Mouse (Mus musculus): ENCODE results near the gene Plcb3. TPM values are rescaled to one million over a fixed set of nuclear protein-coding genes. Genes with fewer than 3 reads are reported as not detected.

Gene Plcb3
- polyA plus RNA-seq, 1 experiment from 2014 or later = 17.2 TPM

DNA sequence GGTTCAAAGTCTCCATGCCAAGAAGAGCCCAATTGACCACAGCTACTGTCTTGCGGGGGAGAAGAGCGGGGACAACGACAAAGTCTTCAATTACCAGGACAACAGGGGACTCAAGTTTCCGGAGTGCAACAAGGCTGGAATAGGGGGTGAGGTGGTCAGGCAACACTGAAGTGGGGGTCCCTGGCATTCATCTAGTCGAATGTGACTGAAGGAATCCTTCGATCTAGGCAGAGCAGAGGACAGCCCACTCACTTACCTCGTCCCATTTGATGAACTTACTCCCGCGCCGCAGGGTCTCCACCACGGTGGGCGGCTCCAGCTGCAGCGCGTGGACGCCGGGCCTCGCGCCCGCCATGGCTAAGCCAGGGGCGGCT is 7.0 kb downstream of the Plcb3 start:
- H3K27me3 ChIP-seq (ENCODE audit: control insufficient read depth, insufficient read depth, low read length) = no peaks in the 10 kb centered on the region
- peaks cover 13% of the 10 kb centered on the region for H3K36me3 ChIP-seq (ENCODE audit: control insufficient read depth, insufficient read depth, low read length)
- 0 out of 2 replicates have a peak overlapping the region, but pooled peaks have one; percentile 3 for H3K27ac ChIP-seq (ENCODE audit: low read depth, low read length)
- H3K4me2 ChIP-seq = peak overlapping the region; percentile 67
- peak overlapping the region; percentile 83 for H3K9ac ChIP-seq (ENCODE audit: low read depth, low read length)
- H3K4me1 ChIP-seq (ENCODE audit: control insufficient read depth, insufficient read depth, low read length) = peaks cover 37% of the 10 kb centered on the region
- under 1% methylated on average over 20 of the region's 20 CpGs for WGBS (ENCODE audit: insufficient replicate concordance)
- peak overlapping the region; percentile 72 for H3K4me3 ChIP-seq (ENCODE audit: low read depth, low read length)
- ATAC-seq (replicated peaks; ENCODE audit: insufficient number of reproducible peaks, low FRiP score, low TSS enrichment) = no peak
- H3K9me3 ChIP-seq (replicated peaks; ENCODE audit: control insufficient read depth, low read length) = no peaks in the 10 kb centered on the region

DNA sequence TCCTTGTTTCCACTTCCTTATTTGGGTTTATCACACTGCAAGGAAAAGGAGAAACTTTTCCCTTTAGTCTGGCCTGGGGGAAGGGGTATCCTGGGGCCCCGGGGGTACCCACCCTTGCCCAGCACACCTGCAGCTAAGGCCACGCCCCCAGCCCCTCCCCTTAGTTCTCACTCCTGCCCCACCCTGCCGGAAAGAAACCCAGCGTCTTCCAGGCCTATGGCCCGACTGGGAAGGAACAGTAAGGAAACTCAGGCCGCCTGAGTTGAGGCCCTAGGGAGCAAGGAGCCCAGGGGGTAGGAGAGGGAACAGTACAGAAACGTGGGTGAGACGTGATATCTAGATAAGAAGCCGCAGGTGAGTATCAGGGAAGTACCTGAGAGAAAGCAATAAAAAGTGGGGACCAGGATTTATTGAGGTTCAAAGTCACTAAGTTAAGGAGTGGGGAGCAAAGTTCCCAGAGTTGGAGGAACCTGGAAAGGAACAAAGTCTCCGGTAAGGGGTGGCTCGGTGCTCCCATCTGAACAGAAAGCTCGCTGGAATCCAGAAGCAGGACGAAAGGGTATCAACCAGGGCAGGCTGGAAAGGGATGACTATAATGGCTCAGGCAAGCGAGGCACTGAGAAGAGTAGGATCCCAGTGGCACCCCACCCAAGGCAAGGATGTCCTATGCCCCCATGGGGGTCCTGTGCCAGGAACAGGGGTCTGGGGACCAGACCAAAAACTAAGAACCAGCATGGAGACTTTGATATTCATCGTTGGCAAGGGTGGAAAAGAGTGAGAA is 7.6 kb downstream of the Plcb3 start:
- Histone ChIP-seq H3K9me3 (replicated peaks; ENCODE audit: control insufficient read depth, low read length) (no peaks in the 10 kb centered on the region), H3K4me3 (ENCODE audit: low read depth, low read length) (peak overlapping the region; percentile 72), H3K27me3 (ENCODE audit: control insufficient read depth, insufficient read depth, low read length) (no peaks in the 10 kb centered on the region), H3K9ac (ENCODE audit: low read depth, low read length) (peak overlapping the region; percentile 83), H3K27ac (ENCODE audit: low read depth, low read length) (no peak overlapping the region), H3K4me2 (peak overlapping the region; percentile 67), H3K4me1 (ENCODE audit: control insufficient read depth, insufficient read depth, low read length) (peaks cover 33% of the 10 kb centered on the region), H3K36me3 (ENCODE audit: control insufficient read depth, insufficient read depth, low read length) (peaks cover 16% of the 10 kb centered on the region)
- no peak for ATAC-seq (replicated peaks; ENCODE audit: insufficient number of reproducible peaks, low FRiP score, low TSS enrichment)
- 12% methylated on average over 15 of the region's 15 CpGs for WGBS (ENCODE audit: insufficient replicate concordance)

DNA sequence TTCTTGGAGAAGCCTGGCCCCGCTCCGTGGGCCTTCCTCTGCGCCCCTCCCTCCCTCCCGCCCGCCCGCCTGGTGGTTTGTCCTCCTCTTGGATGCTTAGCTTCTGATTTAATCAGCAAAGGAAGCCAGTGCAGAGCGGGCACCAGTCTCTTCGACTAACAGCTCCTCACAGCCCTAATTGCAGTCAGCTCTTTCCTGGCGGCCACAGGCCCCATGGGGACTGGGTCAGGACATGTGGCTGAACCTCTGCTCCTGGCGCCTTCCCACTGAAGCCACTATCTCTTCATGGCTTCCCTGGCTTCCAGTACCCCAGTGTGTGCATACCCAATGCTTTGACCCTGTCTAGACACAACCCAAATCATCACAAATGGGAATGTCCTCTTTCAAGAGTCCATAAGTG is 19.8 kb downstream of the Plcb3 start:
- Histone ChIP-seq H3K27me3 (ENCODE audit: control insufficient read depth, insufficient read depth, low read length) (no peaks in the 10 kb centered on the region), H3K9me3 (replicated peaks; ENCODE audit: control insufficient read depth, low read length) (no peaks in the 10 kb centered on the region), H3K36me3 (ENCODE audit: control insufficient read depth, insufficient read depth, low read length) (peaks cover 20% of the 10 kb centered on the region), H3K27ac (ENCODE audit: low read depth, low read length) (no peak overlapping the region), H3K4me3 (ENCODE audit: low read depth, low read length) (no peak overlapping the region), H3K4me2 (no peak overlapping the region), H3K9ac (ENCODE audit: low read depth, low read length) (no peak overlapping the region), H3K4me1 (ENCODE audit: control insufficient read depth, insufficient read depth, low read length) (peaks cover 26% of the 10 kb centered on the region)
- no peak for ATAC-seq (replicated peaks; ENCODE audit: insufficient number of reproducible peaks, low FRiP score, low TSS enrichment)
- WGBS (ENCODE audit: insufficient replicate concordance) = 78% methylated on average over 10 of the region's 10 CpGs

DNA sequence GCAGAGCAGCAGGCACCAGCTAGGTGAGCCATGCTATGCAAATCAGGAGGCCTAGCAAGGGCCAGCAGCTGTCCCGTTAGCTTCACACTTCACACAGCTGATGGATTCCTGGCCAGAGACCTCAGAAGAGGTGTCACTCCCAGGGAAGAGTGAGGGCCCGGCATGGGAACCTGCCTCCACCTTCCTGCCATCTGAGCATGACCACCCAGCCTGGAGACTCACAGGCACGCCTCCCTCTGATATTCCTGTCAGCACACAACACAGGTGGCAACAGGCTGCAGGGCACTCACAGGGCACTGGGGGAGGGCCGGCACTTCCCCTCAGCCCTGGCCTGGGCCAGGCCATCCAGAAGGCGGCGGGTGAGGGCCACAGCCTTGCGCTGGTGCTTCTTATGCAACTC is 20.8 kb downstream of the Plcb3 start:
- no peak for ATAC-seq (replicated peaks; ENCODE audit: insufficient number of reproducible peaks, low FRiP score, low TSS enrichment)
- Histone ChIP-seq H3K27me3 (ENCODE audit: control insufficient read depth, insufficient read depth, low read length) (no peaks in the 10 kb centered on the region), H3K36me3 (ENCODE audit: control insufficient read depth, insufficient read depth, low read length) (peaks cover 20% of the 10 kb centered on the region), H3K4me3 (ENCODE audit: low read depth, low read length) (no peak overlapping the region), H3K9me3 (replicated peaks; ENCODE audit: control insufficient read depth, low read length) (no peaks in the 10 kb centered on the region), H3K4me1 (ENCODE audit: control insufficient read depth, insufficient read depth, low read length) (peaks cover 26% of the 10 kb centered on the region), H3K9ac (ENCODE audit: low read depth, low read length) (0 out of 2 replicates have a peak overlapping the region, but pooled peaks have one; percentile 30), H3K4me2 (no peak overlapping the region; the same call in 1 of the 2 replicates), H3K27ac (ENCODE audit: low read depth, low read length) (no peak overlapping the region)
- WGBS (ENCODE audit: insufficient replicate concordance) = 50% methylated on average over 7 of the region's 7 CpGs

DNA sequence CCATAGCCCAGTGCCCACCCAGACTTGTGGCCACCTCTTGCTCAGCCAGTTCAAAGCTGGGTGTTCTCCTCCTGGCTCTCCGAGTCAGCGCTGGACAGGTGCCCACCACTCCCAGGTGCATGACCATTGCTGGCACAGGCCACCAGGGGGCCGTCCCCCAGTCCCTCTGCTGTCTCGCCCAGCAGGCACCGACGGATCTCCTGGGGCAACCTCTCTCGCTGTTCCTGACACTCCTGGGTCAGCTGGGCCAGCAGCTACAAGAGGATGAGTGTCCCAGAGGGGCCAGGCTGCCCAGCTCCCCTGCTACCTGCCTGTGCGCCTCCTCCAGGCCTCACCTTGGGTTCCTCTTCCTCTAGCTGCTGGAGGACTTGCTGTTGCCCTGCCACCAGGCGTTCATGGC is 22.2 kb downstream of the Plcb3 start:
- 61% methylated on average over 9 of the region's 9 CpGs for WGBS (ENCODE audit: insufficient replicate concordance)
- peaks cover 20% of the 10 kb centered on the region for H3K36me3 ChIP-seq (ENCODE audit: control insufficient read depth, insufficient read depth, low read length)

DNA sequence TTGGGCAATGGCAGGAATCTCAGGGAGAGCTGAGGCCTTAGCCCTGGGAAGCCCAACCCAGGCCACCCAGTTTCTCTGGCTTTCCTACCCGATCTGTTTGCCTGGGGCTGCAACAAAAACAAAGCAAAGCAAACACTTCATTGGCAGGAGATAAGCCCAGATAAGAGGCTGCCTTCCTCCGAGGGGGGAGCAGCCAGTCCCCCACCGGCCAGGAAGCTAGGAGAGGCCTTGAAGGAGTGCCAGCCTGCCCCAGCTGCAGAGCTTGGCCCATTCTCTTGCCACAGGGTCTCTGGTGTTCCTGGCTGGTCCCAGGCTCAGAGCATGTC is 23.6 kb downstream of the Plcb3 start:
- no peaks in the 10 kb centered on the region for H3K9me3 ChIP-seq (replicated peaks; ENCODE audit: control insufficient read depth, low read length)
- 2% methylated on average over 3 of the region's 3 CpGs for WGBS (ENCODE audit: insufficient replicate concordance)
- ATAC-seq (replicated peaks; ENCODE audit: insufficient number of reproducible peaks, low FRiP score, low TSS enrichment) = no peak
- H3K4me3 ChIP-seq (ENCODE audit: low read depth, low read length) = peak overlapping the region; percentile 70
- H3K27ac ChIP-seq (ENCODE audit: low read depth, low read length) = peak overlapping the region; percentile 96
- peak overlapping the region; percentile 83 for H3K9ac ChIP-seq (ENCODE audit: low read depth, low read length)
- H3K36me3 ChIP-seq (ENCODE audit: control insufficient read depth, insufficient read depth, low read length) = peaks cover 11% of the 10 kb centered on the region
- peaks cover 32% of the 10 kb centered on the region for H3K4me1 ChIP-seq (ENCODE audit: control insufficient read depth, insufficient read depth, low read length)
- peak overlapping the region; percentile 94 for H3K4me2 ChIP-seq
- H3K27me3 ChIP-seq (ENCODE audit: control insufficient read depth, insufficient read depth, low read length) = no peaks in the 10 kb centered on the region

More for the DNA sequence above, 22.2 kb downstream of the Plcb3 start:
- peaks cover 32% of the 10 kb centered on the region for H3K4me1 ChIP-seq (ENCODE audit: control insufficient read depth, insufficient read depth, low read length)
- H3K27ac ChIP-seq (ENCODE audit: low read depth, low read length) = no peak overlapping the region
- H3K9ac ChIP-seq (ENCODE audit: low read depth, low read length) = no peak overlapping the region
- H3K4me2 ChIP-seq = no peak overlapping the region
- no peak overlapping the region for H3K4me3 ChIP-seq (ENCODE audit: low read depth, low read length)
- no peaks in the 10 kb centered on the region for H3K27me3 ChIP-seq (ENCODE audit: control insufficient read depth, insufficient read depth, low read length)
- no peak for ATAC-seq (replicated peaks; ENCODE audit: insufficient number of reproducible peaks, low FRiP score, low TSS enrichment)
- H3K9me3 ChIP-seq (replicated peaks; ENCODE audit: control insufficient read depth, low read length) = no peaks in the 10 kb centered on the region

DNA sequence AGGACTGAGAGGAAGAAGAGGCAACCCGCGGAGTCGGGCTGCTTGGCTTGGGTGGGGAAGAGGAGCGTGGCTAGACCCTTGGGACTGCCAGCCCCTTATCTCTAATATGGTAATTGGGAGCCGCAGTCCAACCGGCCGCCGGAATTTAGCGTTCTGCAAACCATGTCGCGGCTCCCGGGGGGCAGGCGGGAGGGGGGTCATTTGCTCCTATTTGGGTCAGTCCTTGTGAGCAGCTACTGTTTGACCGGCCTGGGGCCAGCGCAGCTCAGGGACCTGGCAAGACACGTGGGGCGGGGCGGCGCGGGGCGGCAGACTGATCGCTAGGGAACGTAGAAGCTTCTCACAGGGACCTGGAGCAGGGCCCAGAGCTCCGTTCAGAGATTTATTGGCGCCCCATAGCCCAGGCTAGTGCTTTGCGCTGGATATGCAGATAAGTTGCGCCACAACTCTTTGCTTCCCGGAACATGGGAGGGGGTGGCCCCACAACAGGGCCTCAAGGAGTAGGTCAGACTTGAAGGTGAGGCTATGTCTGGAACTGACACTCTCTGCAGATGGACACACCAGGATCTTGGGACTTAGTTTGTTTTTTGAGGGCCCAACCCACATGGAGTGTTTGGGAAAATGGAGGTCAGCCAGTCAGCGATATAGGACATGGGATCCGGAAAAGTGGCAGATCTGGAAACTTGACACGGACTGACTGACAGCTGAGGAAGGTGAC is 24.1 kb downstream of the Plcb3 start:
- no peaks in the 10 kb centered on the region for H3K9me3 ChIP-seq (replicated peaks; ENCODE audit: control insufficient read depth, low read length)
- WGBS (ENCODE audit: insufficient replicate concordance) = under 1% methylated on average over 31 of the region's 31 CpGs
- H3K4me3 ChIP-seq (ENCODE audit: low read depth, low read length) = peak overlapping the region; percentile 70
- peaks cover 11% of the 10 kb centered on the region for H3K36me3 ChIP-seq (ENCODE audit: control insufficient read depth, insufficient read depth, low read length)
- H3K27ac ChIP-seq (ENCODE audit: low read depth, low read length) = peak overlapping the region; percentile 96
- peak overlapping the region; percentile 83 for H3K9ac ChIP-seq (ENCODE audit: low read depth, low read length)
- H3K4me2 ChIP-seq = peak overlapping the region; percentile 94
- no peaks in the 10 kb centered on the region for H3K27me3 ChIP-seq (ENCODE audit: control insufficient read depth, insufficient read depth, low read length)
- H3K4me1 ChIP-seq (ENCODE audit: control insufficient read depth, insufficient read depth, low read length) = peaks cover 32% of the 10 kb centered on the region
- peak; percentile 37 for ATAC-seq (replicated peaks; ENCODE audit: insufficient number of reproducible peaks, low FRiP score, low TSS enrichment)

DNA sequence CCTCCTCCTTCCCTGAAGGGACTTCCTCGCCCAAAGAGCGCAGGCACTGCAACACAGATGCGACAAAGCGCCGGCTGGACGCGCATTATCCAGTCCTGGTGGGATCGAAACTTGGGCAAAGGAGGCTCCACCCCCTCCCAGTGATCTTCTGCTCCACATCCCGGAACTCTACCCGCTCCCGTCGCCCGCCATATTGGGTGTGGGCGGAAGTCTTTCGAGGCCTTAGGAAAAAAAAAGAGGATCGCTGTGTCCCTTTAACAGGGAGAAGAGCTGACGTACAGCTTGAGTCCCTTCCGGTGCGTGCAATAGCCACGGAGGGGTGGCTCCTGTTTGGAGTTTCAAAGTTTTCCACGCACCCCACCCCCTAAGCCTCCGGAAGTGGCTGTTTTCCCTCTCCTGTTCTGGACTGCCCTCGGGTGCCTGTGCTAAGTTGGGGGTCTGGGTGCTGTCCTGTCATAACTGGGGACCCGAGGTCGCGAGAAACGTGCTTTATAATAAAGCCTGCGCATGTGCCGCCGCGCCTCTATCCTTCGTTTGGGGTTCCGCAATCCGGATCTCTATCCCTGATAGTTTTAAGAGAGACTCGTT is 24.8 kb downstream of the Plcb3 start:
- peak overlapping the region; percentile 83 for H3K9ac ChIP-seq (ENCODE audit: low read depth, low read length)
- H3K4me3 ChIP-seq (ENCODE audit: low read depth, low read length) = peak overlapping the region; percentile 70
- H3K27ac ChIP-seq (ENCODE audit: low read depth, low read length) = peak overlapping the region; percentile 96
- peaks cover 32% of the 10 kb centered on the region for H3K4me1 ChIP-seq (ENCODE audit: control insufficient read depth, insufficient read depth, low read length)
- peaks cover 7% of the 10 kb centered on the region for H3K36me3 ChIP-seq (ENCODE audit: control insufficient read depth, insufficient read depth, low read length)
- 0% methylated on average over 35 of the region's 35 CpGs for WGBS (ENCODE audit: insufficient replicate concordance)
- peak overlapping the region; percentile 94 for H3K4me2 ChIP-seq
- no peaks in the 10 kb centered on the region for H3K9me3 ChIP-seq (replicated peaks; ENCODE audit: control insufficient read depth, low read length)
- peak; percentile 70 for ATAC-seq (replicated peaks; ENCODE audit: insufficient number of reproducible peaks, low FRiP score, low TSS enrichment)
- H3K27me3 ChIP-seq (ENCODE audit: control insufficient read depth, insufficient read depth, low read length) = no peaks in the 10 kb centered on the region

Data from heart, embryonic 11.5 days (tissue).